Mouse (Mus musculus) G1E (cell line): ENCODE measurements around the gene Ankrd40.

Source experiments
- CTCF ChIP-seq: IDR thresholded peaks from 2 replicates; pipeline ENCODE4 v1.5.1; 2012; ENCODE audit warnings: low read depth, low read length, inconsistent platforms, mixed read lengths
- GATA1 ChIP-seq: IDR thresholded peaks from 2 replicates; pipeline ENCODE4 v1.6.1; 2012; ENCODE audit warnings: borderline replicate concordance, low read length, inconsistent platforms, mixed read lengths
- POLR2AphosphoS5 ChIP-seq: IDR thresholded peaks from 2 replicates; pipeline ENCODE4 v1.6.1; 2012; ENCODE audit warnings: low read depth, low read length, inconsistent platforms; ENCODE audit not compliant: insufficient replicate concordance
- TAL1 ChIP-seq: conservative IDR thresholded peaks from 2 replicates; pipeline ENCODE4 v1.6.1; 2012; ENCODE audit warnings: low read depth, low read length, inconsistent platforms, mixed read lengths

GRCm38 (mm10) chr11:94351094-94351493, 23.3 kb downstream of the Ankrd40 start:
- TF ChIP-seq CTCF, result no peak
- TF ChIP-seq GATA1, result no peak
- no peak for TF ChIP-seq TAL1
- no peak for TF ChIP-seq POLR2AphosphoS5
